Mouse (Mus musculus) liver, postnatal 0 days (tissue): ENCODE measurements around the gene AC124502.3. TPM values are rescaled to one million over a fixed set of nuclear protein-coding genes. Genes with fewer than 3 reads are reported as not detected.

ENCODE experiments used
- ATAC-seq: fragments of 200-750 bp; cut with Nextera tagmentation; 2 replicates; pipeline ENCODE4 v1.8.0; 2017; ENCODE audit warnings: mild to moderate bottlenecking, moderate library complexity
- DNase-seq: peaks from one replicate; pipeline ENCODE4 v3.0.0-alpha.2; 2016
- H3K27ac ChIP-seq: fragments of 300-500 bp; sonication (generic); 2 replicates; pipeline ENCODE4 v1.5.1; 2014; ENCODE audit warnings: antibody characterized with exemption, moderate library complexity, mild to moderate bottlenecking, low read depth
- H3K27me3 ChIP-seq: fragments of 300-500 bp; sonication (generic); 2 replicates; pipeline ENCODE4 v1.6.1; 2014; ENCODE audit warnings: low read length, control low read depth, mixed read lengths; ENCODE audit not compliant: insufficient read depth
- H3K36me3 ChIP-seq: fragments of 300-500 bp; sonication (generic); replicated peaks from 2 replicates; pipeline ENCODE4 v1.6.1; 2014; ENCODE audit warnings: mild to moderate bottlenecking, control low read depth, low read length, moderate library complexity, mixed read lengths; ENCODE audit not compliant: insufficient read depth
- H3K4me1 ChIP-seq: fragments of 300-500 bp; sonication (generic); 2 replicates; pipeline ENCODE4 v1.6.1; 2014; ENCODE audit warnings: antibody characterized with exemption, mild to moderate bottlenecking, control low read depth; ENCODE audit not compliant: insufficient read depth
- H3K4me2 ChIP-seq: fragments of 300-500 bp; sonication (generic); 2 replicates; pipeline ENCODE4 v1.6.1; 2014; ENCODE audit warnings: low read depth, mild to moderate bottlenecking, low read length, moderate library complexity, mixed read lengths
- H3K4me3 ChIP-seq: fragments of 300-500 bp; sonication (generic); 2 replicates; pipeline ENCODE4 v1.5.1; 2014; ENCODE audit warnings: low read depth, low read length
- H3K9ac ChIP-seq: fragments of 300-500 bp; sonication (generic); replicated peaks from 2 replicates; pipeline ENCODE4 v1.6.1; 2014; ENCODE audit warnings: mild to moderate bottlenecking, moderate library complexity
- H3K9me3 ChIP-seq: fragments of 300-500 bp; sonication (generic); 2 replicates; pipeline ENCODE4 v1.6.1; 2016; ENCODE audit warnings: mild to moderate bottlenecking, control low read depth, low read length, mixed read lengths
- CTCF ChIP-seq: sonication (generic); IDR thresholded peaks from 2 replicates; pipeline ENCODE4 v1.5.1; 2016; ENCODE audit warnings: antibody characterized with exemption, low read depth
- EP300 ChIP-seq: IDR thresholded peaks from 2 replicates; pipeline ENCODE4 v1.6.1; 2016; ENCODE audit warnings: antibody characterized with exemption, low read depth, mild to moderate bottlenecking
- WGBS: fragments of 180-500 bp; shearing (Covaris S2); extraction: QIAGEN DNeasy Blood & Tissue Kit; methylation state at CpG from one replicate; pipeline ENCODE4 v1.1.7; 2014; ENCODE audit not compliant: insufficient replicate concordance; 5-methylcytosine and 5-hydroxymethylcytosine counted together
- polyA plus RNA-seq: library from polyadenylated mRNA; unstranded; fragments of >200 nt; fragmentation: Nextera tagmentation; extraction: Ambion mirVana; gene quantifications from 2 replicates; pipeline ENCODE4 v1.2.1, GENCODE M21; 2015

Gene AC124502.3
- polyA plus RNA-seq, 1 experiment from 2014 or later = 0.31 TPM

- peak; percentile 71 for DNase-seq
- Histone ChIP-seq H3K27ac (no peak within 1 kb of the TSS), H3K9ac (no peak within 1 kb of the TSS; the same call in 1 of the 2 replicates), H3K4me3 (peak within 1 kb of the TSS; percentile 35), H3K27me3 (peaks cover 22% of the 10 kb centered on the region), H3K9me3 (no peaks in the 10 kb centered on the region), H3K4me1 (peaks cover 11% of the 10 kb centered on the region), H3K36me3 (peaks cover 40% of the 10 kb centered on the region), H3K4me2 (peak within 1 kb of the TSS; percentile 75)
- peak; percentile 46 for ATAC-seq
- TF ChIP-seq CTCF (no peak), EP300 (no peak)
- WGBS = 11% methylated on average over 26 of the region's 48 CpGs
Observed at GRCm38 (mm10) chr19:5098363-5099143, 59.9 kb downstream of the AC124502.3 start, which contains the start of gene Cnih2. Gene Cnih2, minus strand, starts transcription at chr19:5098521.

Other genes with a start within 250 kb of the AC124502.3 start
- 15.2 and 17.3 TPM in 2 replicates for gene Rbm4, start 245.0 kb upstream of the AC124502.3 start, polyA plus RNA-seq
- gene Gm21992, start 227.3 kb upstream of the AC124502.3 start, polyA plus RNA-seq = 8.2 and 13.1 TPM in 2 replicates
- gene Rbm14, start 227.3 kb upstream of the AC124502.3 start, polyA plus RNA-seq = 14.6 and 16.4 TPM in 2 replicates
- 144 and 154 TPM in 2 replicates for gene Ccs, start 199.6 kb upstream of the AC124502.3 start, polyA plus RNA-seq
- gene Ccdc87, start 199.5 kb upstream of the AC124502.3 start, polyA plus RNA-seq = not detected in 2 replicates
- gene Ctsf, start 183.8 kb upstream of the AC124502.3 start, polyA plus RNA-seq = 49.4 and 54.4 TPM in 2 replicates
- gene Actn3, start 161.0 kb upstream of the AC124502.3 start, polyA plus RNA-seq = 0.20 and 5.1 TPM in 2 replicates
- gene Zdhhc24, start 160.2 kb upstream of the AC124502.3 start, polyA plus RNA-seq = 4.3 and 5.4 TPM in 2 replicates
- gene Bbs1, start 132.3 kb upstream of the AC124502.3 start, polyA plus RNA-seq = 0.46 and 0.66 TPM in 2 replicates
- 28.9 and 30.6 TPM in 2 replicates for gene Dpp3, start 110.6 kb upstream of the AC124502.3 start, polyA plus RNA-seq
- gene Peli3, start 95.8 kb upstream of the AC124502.3 start, polyA plus RNA-seq = 0.26 and 0.28 TPM in 2 replicates
- 45.4 and 48.9 TPM in 2 replicates for gene Mrpl11, start 76.7 kb upstream of the AC124502.3 start, polyA plus RNA-seq
- not detected in 2 replicates for gene Npas4, start 48.6 kb upstream of the AC124502.3 start, polyA plus RNA-seq
- 0.87 and 1.0 TPM in 2 replicates for gene Slc29a2, start 15.0 kb upstream of the AC124502.3 start, polyA plus RNA-seq
- gene B4gat1, start 65 bp upstream of the AC124502.3 start, polyA plus RNA-seq = 11.7 and 12.4 TPM in 2 replicates
- gene Brms1, start 2.5 kb downstream of the AC124502.3 start, polyA plus RNA-seq = 20.7 and 22.6 TPM in 2 replicates
- 0.21 and 0.36 TPM in 2 replicates for gene Rin1, start 11.6 kb downstream of the AC124502.3 start, polyA plus RNA-seq
- 2.0 and 2.4 TPM in 2 replicates for gene Cd248, start 29.2 kb downstream of the AC124502.3 start, polyA plus RNA-seq
- 0.79 and 0.96 TPM in 2 replicates for gene Tmem151a, start 46.6 kb downstream of the AC124502.3 start, polyA plus RNA-seq
- 84.0 and 87.5 TPM in 2 replicates for gene Yif1a, start 49.6 kb downstream of the AC124502.3 start, polyA plus RNA-seq
- 0.15 and 0.18 TPM in 2 replicates for gene Cnih2, start 59.6 kb downstream of the AC124502.3 start, polyA plus RNA-seq
- 86.0 and 90.6 TPM in 2 replicates for gene Rab1b, start 68.2 kb downstream of the AC124502.3 start, polyA plus RNA-seq
- 1.3 and 1.5 TPM in 2 replicates for gene Klc2, start 79.7 kb downstream of the AC124502.3 start, polyA plus RNA-seq
- 2.6 and 3.3 TPM in 2 replicates for gene Pacs1, start 234.2 kb downstream of the AC124502.3 start, polyA plus RNA-seq